Mouse (Mus musculus): ENCODE data around the gene 2310030G06Rik.

DNA sequence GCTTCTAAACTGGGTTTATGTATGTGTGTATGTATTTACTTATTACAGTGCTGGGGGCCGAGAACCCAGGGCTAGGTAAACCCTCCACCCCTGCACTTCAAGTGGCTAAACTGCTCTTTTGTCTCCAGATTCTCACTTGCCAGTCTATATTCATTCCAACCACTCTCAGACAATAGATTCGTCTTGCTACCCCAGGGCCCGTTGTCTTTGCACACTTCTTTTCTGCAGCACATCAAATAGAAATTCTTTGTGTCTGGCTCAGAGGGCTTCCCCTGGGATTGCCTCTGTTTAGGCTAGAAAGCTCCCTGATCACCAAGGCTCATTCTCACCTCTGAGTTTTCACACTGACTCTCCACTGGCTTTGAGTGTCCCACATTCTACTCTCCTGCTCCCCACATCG lies 13.8 kb downstream of the 2310030G06Rik start:
- no peak for TF ChIP-seq CTCF (IDR thresholded peaks at IDR 0.05 in 2 of 3, conservative IDR thresholded peaks at IDR 0.05 in 1 of 3; ENCODE audit: control insufficient read depth in 1 of 3, insufficient read depth in 1 of 3, low read depth in 2 of 3, low read length in 3 of 3, poor library complexity in 1 of 3, severe bottlenecking in 1 of 3)
- TF ChIP-seq MYC (IDR thresholded peaks at IDR 0.05; ENCODE audit: low read depth, low read length) = no peak
- TF ChIP-seq GABPA (IDR thresholded peaks at IDR 0.05; ENCODE audit: low read depth, low read length) = no peak
- no peak for TF ChIP-seq POLR2AphosphoS2 (IDR thresholded peaks at IDR 0.05; ENCODE audit: low read length)

Measured in MEL (cell line).